Mouse (Mus musculus) forebrain, embryonic 14.5 days (tissue): ENCODE measurements around the gene Rnf20. TPM values are rescaled to one million over a fixed set of nuclear protein-coding genes. Genes with fewer than 3 reads are reported as not detected.

Experiments
- ATAC-seq: fragments of 200-750 bp; cut with Nextera tagmentation; 2 replicates; pipeline ENCODE4 v1.8.0; 2017; ENCODE audit warnings: mild to moderate bottlenecking, moderate library complexity
- DNase-seq: peaks from one replicate; pipeline ENCODE4 v3.0.0-alpha.2; 2015; ENCODE audit warnings: low spot score
- H3K27ac ChIP-seq: fragments of 300-500 bp; sonication (generic); 2 replicates; pipeline ENCODE4 v1.5.1; 2014; ENCODE audit warnings: low read depth, mild to moderate bottlenecking, control low read depth, low read length, moderate library complexity
- H3K27me3 ChIP-seq: fragments of 300-500 bp; sonication (generic); replicated peaks from 2 replicates; pipeline ENCODE4 v1.6.1; 2014; ENCODE audit warnings: low read length, control low read depth, mixed read lengths; ENCODE audit not compliant: control insufficient read depth, insufficient read depth
- H3K36me3 ChIP-seq: fragments of 300-500 bp; sonication (generic); 2 replicates; pipeline ENCODE4 v1.6.1; 2014; ENCODE audit warnings: low read length, control low read depth; ENCODE audit not compliant: control insufficient read depth, insufficient read depth
- H3K4me1 ChIP-seq: fragments of 300-500 bp; sonication (generic); 2 replicates; pipeline ENCODE4 v1.6.1; 2014; ENCODE audit warnings: antibody characterized with exemption, low read length, control low read depth; ENCODE audit not compliant: control insufficient read depth, insufficient read depth
- H3K4me2 ChIP-seq: fragments of 300-500 bp; sonication (generic); 2 replicates; pipeline ENCODE4 v1.6.1; 2014; ENCODE audit warnings: mild to moderate bottlenecking, control low read depth, low read length
- H3K4me3 ChIP-seq: fragments of 300-500 bp; sonication (generic); 2 replicates; pipeline ENCODE4 v1.5.1; 2014; ENCODE audit warnings: low read depth, low read length, control low read depth
- H3K9ac ChIP-seq: fragments of 300-500 bp; sonication (generic); 2 replicates; pipeline ENCODE4 v1.6.1; 2014; ENCODE audit warnings: mild to moderate bottlenecking, low read length, control low read depth, moderate library complexity
- H3K9me3 ChIP-seq: fragments of 300-500 bp; sonication (generic); replicated peaks from 2 replicates; pipeline ENCODE4 v1.6.1; 2016; ENCODE audit warnings: low read length, control low read depth, mixed read lengths; ENCODE audit not compliant: control insufficient read depth
- WGBS: fragments of 180-500 bp; shearing (Covaris S2); extraction: QIAGEN DNeasy Blood & Tissue Kit; methylation state at CpG from one replicate; pipeline ENCODE4 v1.1.7; 2014; 5-methylcytosine and 5-hydroxymethylcytosine counted together
- polyA plus RNA-seq: library from polyadenylated mRNA; unstranded; fragments of >200 nt; fragmentation: Nextera tagmentation; extraction: Ambion mirVana; gene quantifications from 2 replicates; pipeline ENCODE4 v1.2.1, GENCODE M21; 2014

Gene Rnf20
- 63.0 and 71.9 TPM in 2 replicates for polyA plus RNA-seq

DNA sequence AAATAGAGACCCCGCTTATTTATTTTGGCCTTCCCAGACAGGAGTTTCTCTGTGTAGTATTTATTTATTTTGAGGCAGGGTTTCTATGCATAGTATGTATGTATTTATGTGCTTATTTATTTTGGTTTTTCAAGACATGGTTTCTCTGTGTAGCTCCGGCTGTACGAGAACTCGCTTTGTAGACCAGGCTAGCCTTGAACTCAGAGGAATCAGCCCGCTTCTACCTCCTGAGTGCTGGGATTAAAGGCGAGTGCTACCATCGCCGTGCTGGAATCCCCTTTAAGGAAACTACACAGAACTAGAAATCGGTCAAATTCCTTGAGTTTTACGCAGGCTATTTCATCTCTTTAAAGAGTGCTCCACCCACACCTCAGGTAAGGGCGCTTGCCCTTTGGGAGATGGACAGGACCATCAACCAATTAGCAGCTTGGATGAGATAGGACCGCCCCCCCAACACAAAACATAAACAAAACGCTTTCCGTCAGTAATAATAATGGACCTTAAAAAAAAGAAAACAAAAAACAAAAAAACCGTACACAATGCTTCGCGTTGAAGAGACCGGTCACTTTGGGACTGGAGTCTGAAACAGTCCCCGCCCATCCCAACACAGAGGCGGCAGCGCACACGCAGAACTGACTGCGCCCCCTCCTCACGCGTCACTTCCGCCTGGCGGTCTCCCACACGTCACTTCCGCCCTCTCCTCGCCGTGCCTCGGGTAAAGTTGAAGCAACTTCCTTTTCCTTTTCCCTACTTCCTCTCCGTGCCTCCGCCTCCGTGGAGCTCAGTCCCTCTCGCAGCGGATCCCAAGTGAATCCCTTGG, at the start of gene Rnf20:
Gene Rnf20 (plus strand): TSS at position 688 of the 820 bp plus-strand sequence.
- peak; percentile 98 for ATAC-seq
- no peaks in the 10 kb centered on the region for H3K27me3 ChIP-seq
- H3K27ac ChIP-seq, result peak within 1 kb of the TSS; percentile 81
- DNase-seq, result peak; percentile 98
- H3K4me2 ChIP-seq, result peak within 1 kb of the TSS; percentile 82
- no peaks in the 10 kb centered on the region for H3K9me3 ChIP-seq
- H3K4me3 ChIP-seq, result peak within 1 kb of the TSS; percentile 85
- H3K4me1 ChIP-seq, result peaks cover 7% of the 10 kb centered on the region
- WGBS, result 4% methylated on average over 37 of the region's 37 CpGs
- H3K36me3 ChIP-seq, result peaks cover 24% of the 10 kb centered on the region
- peak within 1 kb of the TSS; percentile 79 for H3K9ac ChIP-seq

DNA sequence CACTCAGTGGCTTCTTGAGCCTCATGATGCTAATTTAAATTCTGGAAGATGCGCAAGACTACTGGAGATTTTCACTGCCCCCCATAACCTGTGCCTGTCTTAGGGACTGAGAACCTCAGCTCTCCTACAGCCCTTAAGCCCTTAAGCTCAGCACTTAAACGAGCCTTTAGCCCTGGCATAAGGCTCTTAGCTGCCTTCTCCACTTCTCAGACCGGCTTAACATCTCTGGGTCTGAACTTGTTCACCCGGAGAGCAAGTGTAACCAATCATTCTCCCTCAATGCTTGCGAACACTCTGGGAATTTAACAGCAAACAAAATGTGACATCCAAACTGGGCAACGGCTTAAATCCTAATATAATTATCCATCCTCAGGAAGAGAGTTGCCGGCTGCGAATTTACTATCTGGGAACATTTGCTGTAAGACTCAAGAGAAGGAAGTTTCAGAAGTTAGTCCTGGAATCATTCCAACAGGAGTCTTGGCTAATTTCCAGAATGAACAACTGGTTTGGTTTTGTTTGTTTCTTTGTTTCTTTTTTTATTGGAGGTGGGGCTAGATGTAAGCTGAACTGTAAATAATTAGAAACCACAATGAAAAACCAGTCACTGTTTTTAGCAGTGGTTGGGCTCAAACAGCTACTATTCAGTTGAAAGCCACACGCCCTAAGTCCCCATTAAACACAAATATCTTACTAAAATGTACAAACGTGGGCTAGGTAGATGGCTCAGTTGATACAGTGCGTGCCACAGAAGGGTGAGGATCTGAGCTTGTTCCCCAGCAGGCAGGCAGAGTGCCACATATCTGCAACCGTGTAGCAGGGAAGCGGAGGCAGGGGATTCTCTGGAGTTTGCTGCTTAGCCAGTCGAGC, 47.6 kb upstream of the Rnf20 start:
- H3K4me2 ChIP-seq, result no peak overlapping the region
- peaks cover 11% of the 10 kb centered on the region for H3K36me3 ChIP-seq
- H3K27ac ChIP-seq, result no peak overlapping the region
- WGBS, result 31% methylated on average over 14 of the region's 14 CpGs
- H3K9ac ChIP-seq, result no peak overlapping the region
- peaks cover 7% of the 10 kb centered on the region for H3K4me1 ChIP-seq
- no peaks in the 10 kb centered on the region for H3K27me3 ChIP-seq
- DNase-seq (peak; percentile 45), ATAC-seq (peak; percentile 36; the same call in 1 of the 2 replicates)
- H3K4me3 ChIP-seq, result no peak overlapping the region
- no peaks in the 10 kb centered on the region for H3K9me3 ChIP-seq

DNA sequence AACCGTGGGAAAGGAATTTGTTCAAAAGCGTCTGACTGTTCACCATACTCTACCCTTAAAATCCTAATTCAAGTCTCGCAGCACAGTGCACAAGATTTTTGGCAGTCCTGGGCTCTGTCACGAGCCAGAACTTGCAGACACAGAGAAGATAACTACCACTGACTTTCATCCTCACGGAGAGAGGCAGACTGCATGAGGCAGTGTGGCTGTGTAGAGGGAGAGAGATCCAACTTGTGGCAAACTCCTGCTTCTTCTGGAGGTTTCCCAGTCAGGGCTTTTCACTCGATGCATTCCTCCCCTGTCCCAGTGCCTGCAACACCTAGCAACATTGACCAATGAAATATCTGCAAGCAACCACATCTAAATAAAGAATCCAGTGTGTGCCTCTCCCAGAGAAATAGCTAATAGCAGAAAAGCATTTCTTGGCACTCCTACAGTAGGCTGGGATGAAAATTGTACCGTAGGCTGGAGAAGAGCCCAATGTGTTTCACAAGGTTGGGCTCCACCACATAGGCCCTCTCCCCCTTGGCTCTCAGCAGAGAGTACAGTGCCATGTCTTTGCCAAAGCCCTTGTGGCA, 46.2 kb upstream of the Rnf20 start:
- Histone ChIP-seq H3K9ac (no peak overlapping the region), H3K9me3 (no peaks in the 10 kb centered on the region), H3K4me1 (peaks cover 7% of the 10 kb centered on the region), H3K4me3 (no peak overlapping the region), H3K36me3 (peaks cover 11% of the 10 kb centered on the region), H3K27ac (no peak overlapping the region), H3K27me3 (no peaks in the 10 kb centered on the region), H3K4me2 (no peak overlapping the region)
- DNase-seq (no peak), ATAC-seq (no peak)
- WGBS, result 91% methylated on average over 7 of the region's 7 CpGs

DNA sequence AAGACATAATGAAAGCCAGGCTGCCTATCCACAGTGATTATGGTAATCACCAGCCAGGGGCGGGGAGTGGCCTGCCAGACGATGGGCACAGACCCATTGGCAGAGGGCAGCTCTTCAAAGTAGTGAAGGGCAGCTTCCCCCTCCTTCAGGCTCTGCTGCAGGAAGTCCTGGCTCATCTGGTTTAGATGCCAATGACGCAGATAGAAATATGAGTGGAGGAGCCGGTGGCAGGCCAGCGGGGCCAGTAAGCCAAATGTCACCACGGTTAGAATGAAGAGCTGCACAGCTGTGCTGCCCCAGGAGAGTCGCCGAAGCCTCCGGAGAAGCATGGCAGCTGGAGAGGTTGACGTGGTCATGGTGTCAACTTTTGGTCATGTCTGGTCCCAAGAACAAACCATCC, 45.0 kb upstream of the Rnf20 start:
- DNase-seq (no peak), ATAC-seq (no peak)
- Histone ChIP-seq H3K36me3 (peaks cover 11% of the 10 kb centered on the region), H3K9me3 (no peaks in the 10 kb centered on the region), H3K4me3 (no peak overlapping the region), H3K27me3 (no peaks in the 10 kb centered on the region), H3K4me1 (peaks cover 7% of the 10 kb centered on the region), H3K9ac (no peak overlapping the region), H3K27ac (no peak overlapping the region), H3K4me2 (no peak overlapping the region)
- 94% methylated on average over 10 of the region's 10 CpGs for WGBS

DNA sequence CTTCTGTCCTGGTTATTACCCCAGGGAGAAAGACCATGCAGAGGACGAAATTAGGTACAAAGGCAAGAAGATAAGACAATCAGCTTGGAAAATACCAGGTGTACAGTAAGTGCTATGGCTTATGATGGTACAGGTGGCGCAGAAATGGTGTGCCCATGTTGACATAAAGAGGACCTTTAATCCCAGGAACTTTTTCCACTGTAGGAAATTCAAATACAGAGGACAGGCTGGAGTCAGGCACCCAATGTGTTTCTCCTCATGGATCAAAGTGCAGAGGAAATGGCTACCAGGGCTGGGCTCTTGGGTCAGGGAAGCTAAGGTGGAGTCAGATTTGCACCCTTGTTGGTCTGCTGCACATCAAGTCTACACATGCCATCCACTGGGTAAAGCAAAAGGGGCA, 41.7 kb upstream of the Rnf20 start:
- Histone ChIP-seq H3K4me3 (no peak overlapping the region), H3K36me3 (peaks cover 11% of the 10 kb centered on the region), H3K9ac (no peak overlapping the region), H3K27me3 (no peaks in the 10 kb centered on the region), H3K4me1 (no peaks in the 10 kb centered on the region), H3K4me2 (no peak overlapping the region), H3K27ac (no peak overlapping the region), H3K9me3 (no peaks in the 10 kb centered on the region)
- no peak for DNase-seq
- ATAC-seq, result no peak
- 86% methylated on average over 2 of the region's 2 CpGs for WGBS

DNA sequence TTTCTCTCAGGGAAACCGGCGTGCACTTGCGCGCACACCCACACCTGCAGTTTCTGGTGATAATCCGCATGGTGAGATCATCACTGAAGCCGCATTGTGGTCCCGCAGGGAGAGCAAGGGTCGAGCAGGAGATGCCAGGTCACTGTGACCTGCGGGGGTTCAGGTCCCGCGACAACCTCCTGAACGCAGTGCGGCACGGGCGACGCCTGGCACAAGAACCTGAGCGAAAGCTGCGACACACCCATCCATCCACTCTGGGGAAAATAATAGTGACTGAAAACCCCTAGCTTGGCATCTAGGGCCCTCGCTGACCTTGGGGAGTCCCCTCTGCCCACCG, 35.0 kb upstream of the Rnf20 start:
- no peaks in the 10 kb centered on the region; the same call in 1 of the 2 replicates for H3K4me1 ChIP-seq
- H3K4me2 ChIP-seq, result peak overlapping the region; percentile 83
- H3K27ac ChIP-seq, result peak overlapping the region; percentile 82
- peak overlapping the region; percentile 80 for H3K4me3 ChIP-seq
- H3K9me3 ChIP-seq, result no peaks in the 10 kb centered on the region
- no peak for ATAC-seq
- under 1% methylated on average over 20 of the region's 20 CpGs for WGBS
- H3K27me3 ChIP-seq, result no peaks in the 10 kb centered on the region
- H3K36me3 ChIP-seq, result no peaks in the 10 kb centered on the region
- DNase-seq, result peak; percentile 19
- peak overlapping the region; percentile 86 for H3K9ac ChIP-seq

DNA sequence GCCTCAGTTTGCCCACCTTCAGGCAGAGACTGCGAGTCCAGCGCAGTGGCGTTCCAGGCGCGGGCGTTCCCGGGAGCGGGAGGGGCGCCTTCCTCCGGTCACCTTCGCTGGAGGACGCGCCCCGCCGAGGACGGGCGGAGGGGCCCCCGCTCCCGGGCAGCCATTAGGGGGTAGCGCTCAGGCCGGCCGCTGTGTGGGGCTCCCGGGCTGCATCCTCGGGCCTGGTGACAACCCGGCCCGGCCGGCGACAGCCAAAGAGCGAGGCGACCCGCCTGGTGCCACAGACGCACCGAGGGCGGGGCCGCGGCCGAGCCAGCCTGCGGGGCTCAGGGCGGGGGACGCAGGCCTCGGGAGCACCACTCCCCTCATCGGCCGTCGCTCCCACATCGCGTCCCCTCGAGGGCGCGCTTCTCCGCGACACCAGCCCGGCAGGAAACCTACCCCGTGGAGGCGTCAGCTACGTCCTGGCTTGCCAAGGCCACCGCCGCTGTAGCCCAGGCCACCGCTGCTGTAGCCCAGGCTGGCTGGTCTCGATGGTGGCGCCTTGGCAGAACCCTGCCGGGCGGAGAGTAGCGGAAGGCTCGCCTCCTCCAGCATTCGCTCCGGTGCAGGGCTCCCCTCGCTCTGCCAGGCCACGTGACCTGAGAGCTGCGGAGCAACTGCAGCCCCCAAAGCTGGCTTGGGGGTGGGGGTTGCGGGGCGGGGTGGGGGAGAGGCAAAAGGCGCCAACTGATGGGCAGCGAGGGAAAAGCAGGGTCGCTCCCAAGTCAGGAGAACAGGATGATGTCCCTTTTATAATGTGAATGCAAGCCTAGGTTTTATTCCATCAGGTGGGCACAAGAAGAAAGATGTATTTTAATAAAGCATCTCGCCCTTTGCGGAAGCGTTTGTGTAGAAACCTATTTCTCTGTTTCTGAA, 34.4 kb upstream of the Rnf20 start, which contains the start of gene Tmem246:
Gene Tmem246 (minus strand): TSS at position 694 of the 918 bp plus-strand sequence.
- peak; percentile 95 for ATAC-seq
- no peaks in the 10 kb centered on the region for H3K36me3 ChIP-seq
- peak within 1 kb of the TSS; percentile 82 for H3K27ac ChIP-seq
- no peaks in the 10 kb centered on the region for H3K9me3 ChIP-seq
- H3K4me1 ChIP-seq, result no peaks in the 10 kb centered on the region; the same call in 1 of the 2 replicates
- H3K9ac ChIP-seq, result peak within 1 kb of the TSS; percentile 86
- H3K4me3 ChIP-seq, result peak within 1 kb of the TSS; percentile 80
- DNase-seq, result peak; percentile 81
- H3K4me2 ChIP-seq, result peak within 1 kb of the TSS; percentile 83
- H3K27me3 ChIP-seq, result no peaks in the 10 kb centered on the region
- under 1% methylated on average over 74 of the region's 77 CpGs for WGBS

DNA sequence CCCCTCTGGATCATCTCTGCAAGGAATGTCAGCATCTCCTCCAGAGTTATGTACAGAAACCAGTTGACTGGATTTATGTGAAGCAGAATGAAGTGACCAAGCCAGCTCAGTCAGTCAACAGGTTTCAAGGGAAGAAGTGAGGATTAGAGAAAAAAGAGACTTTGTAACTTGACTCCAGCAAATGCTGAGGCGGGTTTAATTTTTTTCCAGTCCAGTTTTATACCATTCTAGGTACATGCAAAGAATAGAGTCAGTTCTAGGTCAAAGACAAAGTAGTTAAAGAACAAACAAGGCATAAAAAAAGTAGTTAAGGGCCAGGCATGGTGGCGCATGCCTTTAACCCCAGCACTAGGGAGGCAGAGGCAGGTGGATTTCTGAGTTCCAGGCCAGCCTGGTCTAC, 28.6 kb upstream of the Rnf20 start:
- Histone ChIP-seq H3K36me3 (no peaks in the 10 kb centered on the region), H3K27ac (no peak overlapping the region), H3K9ac (no peak overlapping the region), H3K4me1 (no peaks in the 10 kb centered on the region), H3K4me3 (no peak overlapping the region), H3K4me2 (no peak overlapping the region), H3K27me3 (no peaks in the 10 kb centered on the region), H3K9me3 (no peaks in the 10 kb centered on the region)
- WGBS, result 88% methylated on average over 2 of the region's 2 CpGs
- no peak for ATAC-seq
- DNase-seq, result no peak
